Mouse (Mus musculus): Measurements from ENCODE around the gene 4930426L09Rik. TPM values are rescaled to one million over a fixed set of nuclear protein-coding genes. Genes with fewer than 3 reads are reported as not detected.

Gene 4930426L09Rik
- polyA plus RNA-seq, 1 experiment from 2014 or later: 0.23 TPM

- Histone ChIP-seq H3K4me1 (no peaks in the 10 kb centered on the region), H3K27ac (no peak overlapping the region), H3K27me3 (replicated peaks) (no peaks in the 10 kb centered on the region), H3K9me3 (no peaks in the 10 kb centered on the region), H3K4me2 (no peak overlapping the region), H3K9ac (no peak overlapping the region), H3K36me3 (no peaks in the 10 kb centered on the region), H3K4me3 (replicated peaks) (no peak overlapping the region)
- WGBS: 87% methylated on average over 6 of the region's 6 CpGs
- no peak for ATAC-seq (ENCODE audit: insufficient read depth, low FRiP score, low read depth)
Observed at GRCm38 (mm10) chr2:18959008-18959407, 39.1 kb upstream of the 4930426L09Rik start.

GRCm38 (mm10) chr2:18959558-18959957, 38.6 kb upstream of the 4930426L09Rik start:
- Histone ChIP-seq H3K9ac (no peak overlapping the region), H3K4me2 (no peak overlapping the region), H3K9me3 (no peaks in the 10 kb centered on the region), H3K36me3 (no peaks in the 10 kb centered on the region), H3K27me3 (replicated peaks) (no peaks in the 10 kb centered on the region), H3K4me1 (no peaks in the 10 kb centered on the region), H3K4me3 (replicated peaks) (no peak overlapping the region), H3K27ac (no peak overlapping the region)
- ATAC-seq (ENCODE audit: insufficient read depth, low FRiP score, low read depth): no peak
- 94% methylated on average over 5 of the region's 5 CpGs for WGBS

- 45% methylated on average over 7 of the region's 7 CpGs for WGBS
- H3K27ac ChIP-seq: no peak overlapping the region
- H3K27me3 ChIP-seq (replicated peaks): no peaks in the 10 kb centered on the region
Observed at GRCm38 (mm10) chr2:18960376-18960973, 37.7 kb upstream of the 4930426L09Rik start.

GRCm38 (mm10) chr2:18962502-18962901, 35.6 kb upstream of the 4930426L09Rik start:
- Histone ChIP-seq H3K4me3 (replicated peaks) (no peak overlapping the region), H3K9ac (no peak overlapping the region), H3K4me1 (no peaks in the 10 kb centered on the region), H3K27ac (no peak overlapping the region), H3K9me3 (no peaks in the 10 kb centered on the region), H3K27me3 (replicated peaks) (no peaks in the 10 kb centered on the region), H3K36me3 (no peaks in the 10 kb centered on the region), H3K4me2 (no peak overlapping the region)
- WGBS: 65% methylated on average over 3 of the region's 3 CpGs
- no peak for ATAC-seq (ENCODE audit: insufficient read depth, low FRiP score, low read depth)

More at GRCm38 (mm10) chr2:18960376-18960973, 37.7 kb upstream of the 4930426L09Rik start:
- no peak for ATAC-seq (ENCODE audit: insufficient read depth, low FRiP score, low read depth)
- H3K36me3 ChIP-seq: no peaks in the 10 kb centered on the region
- H3K9me3 ChIP-seq: no peaks in the 10 kb centered on the region
- no peak overlapping the region for H3K4me2 ChIP-seq
- no peak overlapping the region for H3K4me3 ChIP-seq (replicated peaks)
- no peak overlapping the region for H3K9ac ChIP-seq
- H3K4me1 ChIP-seq: no peaks in the 10 kb centered on the region

GRCm38 (mm10) chr2:18963286-18964040, 34.7 kb upstream of the 4930426L09Rik start:
- Histone ChIP-seq H3K36me3 (no peaks in the 10 kb centered on the region), H3K4me2 (no peak overlapping the region), H3K27ac (no peak overlapping the region), H3K27me3 (replicated peaks) (no peaks in the 10 kb centered on the region), H3K4me3 (replicated peaks) (no peak overlapping the region), H3K4me1 (no peaks in the 10 kb centered on the region), H3K9me3 (no peaks in the 10 kb centered on the region), H3K9ac (no peak overlapping the region)
- WGBS: 83% methylated on average over 13 of the region's 13 CpGs
- 0 out of 2 replicates have a peak, but pooled peaks have one; percentile 35 for ATAC-seq (ENCODE audit: insufficient read depth, low FRiP score, low read depth)

- ATAC-seq (ENCODE audit: insufficient read depth, low FRiP score, low read depth): no peak
- 75% methylated on average over 3 of the region's 3 CpGs for WGBS
Observed at GRCm38 (mm10) chr2:18965108-18965507, 33.0 kb upstream of the 4930426L09Rik start.

GRCm38 (mm10) chr2:18965950-18966349, 32.2 kb upstream of the 4930426L09Rik start:
- WGBS: 90% methylated on average over 2 of the region's 2 CpGs
- H3K36me3 ChIP-seq: no peaks in the 10 kb centered on the region
- no peaks in the 10 kb centered on the region for H3K4me1 ChIP-seq
- ATAC-seq (ENCODE audit: insufficient read depth, low FRiP score, low read depth): no peak
- no peak overlapping the region for H3K4me2 ChIP-seq
- no peak overlapping the region for H3K4me3 ChIP-seq (replicated peaks)
- H3K27me3 ChIP-seq (replicated peaks): no peaks in the 10 kb centered on the region
- no peak overlapping the region for H3K9ac ChIP-seq
- no peaks in the 10 kb centered on the region for H3K9me3 ChIP-seq
- no peak overlapping the region for H3K27ac ChIP-seq

More at GRCm38 (mm10) chr2:18965108-18965507, 33.0 kb upstream of the 4930426L09Rik start:
- H3K4me2 ChIP-seq: no peak overlapping the region
- no peaks in the 10 kb centered on the region for H3K36me3 ChIP-seq
- no peak overlapping the region for H3K27ac ChIP-seq
- no peaks in the 10 kb centered on the region for H3K9me3 ChIP-seq
- no peaks in the 10 kb centered on the region for H3K27me3 ChIP-seq (replicated peaks)
- no peak overlapping the region for H3K4me3 ChIP-seq (replicated peaks)
- no peaks in the 10 kb centered on the region for H3K4me1 ChIP-seq
- H3K9ac ChIP-seq: no peak overlapping the region

- 91% methylated on average over 5 of the region's 5 CpGs for WGBS
- ATAC-seq (ENCODE audit: insufficient read depth, low FRiP score, low read depth): no peak
Observed at GRCm38 (mm10) chr2:18966566-18966965, 31.6 kb upstream of the 4930426L09Rik start.

GRCm38 (mm10) chr2:18967451-18968063, 30.6 kb upstream of the 4930426L09Rik start:
- Histone ChIP-seq H3K4me3 (replicated peaks) (no peak overlapping the region), H3K27me3 (replicated peaks) (no peaks in the 10 kb centered on the region), H3K9ac (no peak overlapping the region), H3K4me1 (no peaks in the 10 kb centered on the region), H3K27ac (no peak overlapping the region), H3K4me2 (no peak overlapping the region), H3K36me3 (no peaks in the 10 kb centered on the region), H3K9me3 (no peaks in the 10 kb centered on the region)
- no peak for ATAC-seq (ENCODE audit: insufficient read depth, low FRiP score, low read depth)
- 89% methylated on average over 5 of the region's 5 CpGs for WGBS

More at GRCm38 (mm10) chr2:18966566-18966965, 31.6 kb upstream of the 4930426L09Rik start:
- Histone ChIP-seq H3K27me3 (replicated peaks) (no peaks in the 10 kb centered on the region), H3K9me3 (no peaks in the 10 kb centered on the region), H3K4me2 (no peak overlapping the region), H3K36me3 (no peaks in the 10 kb centered on the region), H3K27ac (no peak overlapping the region), H3K9ac (no peak overlapping the region), H3K4me3 (replicated peaks) (no peak overlapping the region), H3K4me1 (no peaks in the 10 kb centered on the region)

GRCm38 (mm10) chr2:18969066-18969681, 29.0 kb upstream of the 4930426L09Rik start:
- H3K36me3 ChIP-seq: no peaks in the 10 kb centered on the region
- WGBS: 38% methylated on average over 5 of the region's 5 CpGs
- H3K9me3 ChIP-seq: no peaks in the 10 kb centered on the region
- no peak overlapping the region for H3K9ac ChIP-seq
- no peak overlapping the region for H3K4me3 ChIP-seq (replicated peaks)
- no peak overlapping the region for H3K4me2 ChIP-seq
- H3K4me1 ChIP-seq: no peaks in the 10 kb centered on the region
- peak; percentile 85 for ATAC-seq (ENCODE audit: insufficient read depth, low FRiP score, low read depth)
- H3K27me3 ChIP-seq (replicated peaks): no peaks in the 10 kb centered on the region
- H3K27ac ChIP-seq: no peak overlapping the region

- Histone ChIP-seq H3K4me3 (replicated peaks) (no peak overlapping the region), H3K36me3 (no peaks in the 10 kb centered on the region), H3K4me1 (no peaks in the 10 kb centered on the region), H3K9ac (no peak overlapping the region), H3K9me3 (no peaks in the 10 kb centered on the region), H3K27ac (no peak overlapping the region), H3K4me2 (no peak overlapping the region), H3K27me3 (replicated peaks) (no peaks in the 10 kb centered on the region)
- ATAC-seq (ENCODE audit: insufficient read depth, low FRiP score, low read depth): no peak
- 85% methylated on average over 2 of the region's 2 CpGs for WGBS
Observed at GRCm38 (mm10) chr2:18970461-18970860, 27.7 kb upstream of the 4930426L09Rik start.

GRCm38 (mm10) chr2:18971564-18971963, 26.6 kb upstream of the 4930426L09Rik start:
- no peaks in the 10 kb centered on the region for H3K9me3 ChIP-seq
- no peak for ATAC-seq (ENCODE audit: insufficient read depth, low FRiP score, low read depth)
- no peak overlapping the region for H3K4me2 ChIP-seq

More at GRCm38 (mm10) chr2:18971564-18971963, 26.6 kb upstream of the 4930426L09Rik start:
- 77% methylated on average over 3 of the region's 3 CpGs for WGBS
- Histone ChIP-seq H3K9ac (no peak overlapping the region), H3K4me3 (replicated peaks) (no peak overlapping the region), H3K27me3 (replicated peaks) (no peaks in the 10 kb centered on the region), H3K36me3 (no peaks in the 10 kb centered on the region), H3K27ac (no peak overlapping the region), H3K4me1 (no peaks in the 10 kb centered on the region)

Data from stomach, embryonic 15.5 days (tissue).